Mouse (Mus musculus) limb, embryonic 14.5 days (tissue): Measurements from ENCODE around the gene Slc9a3. TPM values are rescaled to one million over a fixed set of nuclear protein-coding genes. Genes with fewer than 3 reads are reported as not detected.

Experiments used
- ATAC-seq: fragments of 200-750 bp; cut with Nextera tagmentation; 2 replicates; pipeline ENCODE4 v1.8.0; 2017; ENCODE audit warnings: low read depth, moderate number of reproducible peaks, moderate TSS enrichment; ENCODE audit not compliant: low FRiP score
- DNase-seq: peaks from one replicate; pipeline ENCODE4 v3.0.0-alpha.2; 2015; ENCODE audit warnings: low spot score
- H3K27ac ChIP-seq: fragments of 300-500 bp; sonication (generic); replicated peaks from 2 replicates; pipeline ENCODE4 v1.5.1; 2014; ENCODE audit warnings: low read depth, mild to moderate bottlenecking, low read length, moderate library complexity, mixed read lengths
- H3K27me3 ChIP-seq: fragments of 300-500 bp; sonication (generic); 2 replicates; pipeline ENCODE4 v1.6.1; 2014; ENCODE audit warnings: low read length, mixed read lengths; ENCODE audit not compliant: control insufficient read depth, insufficient read depth
- H3K36me3 ChIP-seq: fragments of 300-500 bp; sonication (generic); 2 replicates; pipeline ENCODE4 v1.6.1; 2014; ENCODE audit warnings: mild to moderate bottlenecking, low read length, moderate library complexity, mixed read lengths; ENCODE audit not compliant: control insufficient read depth, insufficient read depth
- H3K4me1 ChIP-seq: fragments of 300-500 bp; sonication (generic); 2 replicates; pipeline ENCODE4 v1.6.1; 2014; ENCODE audit warnings: antibody characterized with exemption, low read length, mixed read lengths; ENCODE audit not compliant: control insufficient read depth, insufficient read depth
- H3K4me2 ChIP-seq: fragments of 300-500 bp; sonication (generic); replicated peaks from 2 replicates; pipeline ENCODE4 v1.6.1; 2014; ENCODE audit warnings: low read depth, mild to moderate bottlenecking, low read length, moderate library complexity; ENCODE audit not compliant: severe bottlenecking
- H3K4me3 ChIP-seq: fragments of 300-500 bp; sonication (generic); replicated peaks from 2 replicates; pipeline ENCODE4 v1.5.1; 2014; ENCODE audit warnings: low read length
- H3K9ac ChIP-seq: fragments of 300-500 bp; sonication (generic); 2 replicates; pipeline ENCODE4 v1.6.1; 2014; ENCODE audit warnings: mild to moderate bottlenecking, low read depth, low read length, moderate library complexity; ENCODE audit not compliant: severe bottlenecking
- H3K9me3 ChIP-seq: fragments of 300-500 bp; sonication (generic); 2 replicates; pipeline ENCODE4 v1.6.1; 2016; ENCODE audit warnings: low read length; ENCODE audit not compliant: control insufficient read depth
- POLR2A ChIP-seq: fragments of 200-500 bp; IDR thresholded peaks from 2 replicates; pipeline ENCODE4 v1.8.0; 2012; ENCODE audit warnings: inconsistent platforms, mild to moderate bottlenecking, moderate library complexity, borderline replicate concordance; ENCODE audit not compliant: insufficient read depth, insufficient read length; ENCODE audit errors: extremely low read depth
- WGBS: fragments of 180-500 bp; shearing (Covaris S2); extraction: QIAGEN DNeasy Blood & Tissue Kit; methylation state at CpG from one replicate; pipeline ENCODE4 v1.1.7; 2014; 5-methylcytosine and 5-hydroxymethylcytosine counted together
- polyA plus RNA-seq, 2 experiments: library from polyadenylated mRNA; depleted of rRNA in 1 of 2; stranded (reverse) in 1 of 2; unstranded in 1 of 2; fragments of >200 nt; fragmentation: Nextera tagmentation in 1 of 2; extraction: Ambion mirVana in 1 of 2; gene quantifications; 2 replicates each; pipeline versions ENCODE4 v1.2.1 to v1.2.3; 2012 to 2014

Slc9a3 gene
- polyA plus RNA-seq, 2 experiments, result 0.03 TPM; not detected in 1

GRCm38 (mm10) chr13:74169446-74170164 lies 48.3 kb downstream of the Slc9a3 start:
- Histone ChIP-seq H3K4me1 (peaks cover 6% of the 10 kb centered on the region), H3K27me3 (no peaks in the 10 kb centered on the region), H3K9me3 (no peaks in the 10 kb centered on the region), H3K4me2 (no peak overlapping the region), H3K9ac (no peak overlapping the region), H3K36me3 (peaks cover 41% of the 10 kb centered on the region), H3K27ac (no peak overlapping the region), H3K4me3 (no peak overlapping the region)
- DNase-seq (no peak), ATAC-seq (no peak)
- WGBS, result 83% methylated on average over 10 of the region's 10 CpGs
- no peak for TF ChIP-seq POLR2A

- Histone ChIP-seq H3K4me3 (no peak overlapping the region), H3K9me3 (no peaks in the 10 kb centered on the region), H3K9ac (no peak overlapping the region), H3K27ac (no peak overlapping the region), H3K36me3 (peaks cover 54% of the 10 kb centered on the region), H3K27me3 (no peaks in the 10 kb centered on the region), H3K4me2 (no peak overlapping the region), H3K4me1 (no peaks in the 10 kb centered on the region)
- ATAC-seq (no peak), DNase-seq (no peak)
- 92% methylated on average over 5 of the region's 5 CpGs for WGBS
- TF ChIP-seq POLR2A, result no peak
Measured at GRCm38 (mm10) chr13:74172036-74172435, 50.8 kb downstream of the Slc9a3 start.

- Histone ChIP-seq H3K4me2 (no peak overlapping the region), H3K9ac (no peak overlapping the region), H3K27me3 (no peaks in the 10 kb centered on the region), H3K27ac (no peak overlapping the region), H3K36me3 (peaks cover 54% of the 10 kb centered on the region), H3K4me3 (no peak overlapping the region), H3K4me1 (no peaks in the 10 kb centered on the region), H3K9me3 (no peaks in the 10 kb centered on the region)
- ATAC-seq, result no peak
- TF ChIP-seq POLR2A, result no peak
- 83% methylated on average over 5 of the region's 5 CpGs for WGBS
- no peak for DNase-seq
Measured at GRCm38 (mm10) chr13:74183011-74183695, 61.9 kb downstream of the Slc9a3 start.

GRCm38 (mm10) chr13:74192613-74193012 lies 71.4 kb downstream of the Slc9a3 start:
- H3K27ac ChIP-seq, result no peak overlapping the region
- 78% methylated on average over 6 of the region's 6 CpGs for WGBS
- no peaks in the 10 kb centered on the region for H3K27me3 ChIP-seq
- ATAC-seq (no peak), DNase-seq (peak; percentile 59)
- no peak overlapping the region for H3K9ac ChIP-seq
- H3K4me3 ChIP-seq, result no peak overlapping the region
- TF ChIP-seq POLR2A, result no peak
- no peaks in the 10 kb centered on the region for H3K4me1 ChIP-seq
- peaks cover 72% of the 10 kb centered on the region for H3K36me3 ChIP-seq
- H3K9me3 ChIP-seq, result no peaks in the 10 kb centered on the region
- H3K4me2 ChIP-seq, result no peak overlapping the region

GRCm38 (mm10) chr13:74196451-74196850 lies 75.2 kb downstream of the Slc9a3 start:
- no peak for DNase-seq
- H3K36me3 ChIP-seq, result peaks cover 59% of the 10 kb centered on the region

More at GRCm38 (mm10) chr13:74196451-74196850, 75.2 kb downstream of the Slc9a3 start:
- H3K27ac ChIP-seq, result no peak overlapping the region
- no peak for TF ChIP-seq POLR2A
- H3K4me3 ChIP-seq, result no peak overlapping the region
- H3K9ac ChIP-seq, result no peak overlapping the region
- no peaks in the 10 kb centered on the region for H3K9me3 ChIP-seq
- 75% methylated on average over 3 of the region's 3 CpGs for WGBS
- no peaks in the 10 kb centered on the region for H3K4me1 ChIP-seq
- no peak for ATAC-seq
- no peak overlapping the region for H3K4me2 ChIP-seq
- no peaks in the 10 kb centered on the region for H3K27me3 ChIP-seq
